Mouse (Mus musculus) intestine, postnatal 0 days (tissue): ENCODE data around the gene Nras. TPM values are rescaled to one million over a fixed set of nuclear protein-coding genes. Genes with fewer than 3 reads are reported as not detected.
A peak's percentile ranks its signal among the peaks of the same experiment; 100 is the strongest.

Source experiments
- ATAC-seq: fragments of 200-750 bp; cut with Nextera tagmentation; 2 replicates; pipeline ENCODE4 v1.8.0; 2017; ENCODE audit warnings: mild to moderate bottlenecking, moderate TSS enrichment, moderate library complexity
- H3K27ac ChIP-seq: fragments of 300-500 bp; sonication (generic); 2 replicates; pipeline ENCODE4 v1.5.1; 2014; ENCODE audit warnings: mild to moderate bottlenecking, low read depth, low read length, moderate library complexity
- H3K27me3 ChIP-seq: fragments of 300-500 bp; sonication (generic); replicated peaks from 2 replicates; pipeline ENCODE4 v1.6.1; 2014; ENCODE audit warnings: low read length, mixed read lengths; ENCODE audit not compliant: control insufficient read depth, insufficient read depth
- H3K36me3 ChIP-seq: fragments of 300-500 bp; sonication (generic); 2 replicates; pipeline ENCODE4 v1.6.1; 2014; ENCODE audit warnings: mild to moderate bottlenecking, moderate library complexity; ENCODE audit not compliant: control insufficient read depth, insufficient read depth
- H3K4me1 ChIP-seq: fragments of 300-500 bp; sonication (generic); replicated peaks from 2 replicates; pipeline ENCODE4 v1.6.1; 2014; ENCODE audit warnings: antibody characterized with exemption, low read length, mixed read lengths; ENCODE audit not compliant: control insufficient read depth, insufficient read depth
- H3K4me2 ChIP-seq: fragments of 300-500 bp; sonication (generic); replicated peaks from 2 replicates; pipeline ENCODE4 v1.6.1; 2014; ENCODE audit warnings: low read depth, mild to moderate bottlenecking, moderate library complexity
- H3K4me3 ChIP-seq: fragments of 300-500 bp; sonication (generic); 2 replicates; pipeline ENCODE4 v1.5.1; 2014; ENCODE audit warnings: low read depth, low read length
- H3K9ac ChIP-seq: fragments of 300-500 bp; sonication (generic); 2 replicates; pipeline ENCODE4 v1.6.1; 2014; ENCODE audit warnings: mild to moderate bottlenecking, low read depth, low read length
- H3K9me3 ChIP-seq: fragments of 300-500 bp; sonication (generic); 2 replicates; pipeline ENCODE4 v1.6.1; 2016; ENCODE audit warnings: mixed run types; ENCODE audit not compliant: control insufficient read depth
- CTCF ChIP-seq: sonication (generic); IDR thresholded peaks from 2 replicates; pipeline ENCODE4 v1.5.1; 2016; ENCODE audit warnings: low read depth, mild to moderate bottlenecking, control low read depth, antibody characterized with exemption, moderate library complexity
- WGBS: fragments of 180-500 bp; shearing (Covaris S2); extraction: QIAGEN DNeasy Blood & Tissue Kit; methylation state at CpG from one replicate; pipeline ENCODE4 v1.1.7; 2014; 5-methylcytosine and 5-hydroxymethylcytosine counted together
- polyA plus RNA-seq: library from polyadenylated mRNA; unstranded; fragments of >200 nt; fragmentation: Nextera tagmentation; extraction: Ambion mirVana; gene quantifications from 2 replicates; pipeline ENCODE4 v1.2.1, GENCODE M21; 2015

Gene Nras
- polyA plus RNA-seq, 1 experiment from 2014 or later = 40.1 TPM

DNA sequence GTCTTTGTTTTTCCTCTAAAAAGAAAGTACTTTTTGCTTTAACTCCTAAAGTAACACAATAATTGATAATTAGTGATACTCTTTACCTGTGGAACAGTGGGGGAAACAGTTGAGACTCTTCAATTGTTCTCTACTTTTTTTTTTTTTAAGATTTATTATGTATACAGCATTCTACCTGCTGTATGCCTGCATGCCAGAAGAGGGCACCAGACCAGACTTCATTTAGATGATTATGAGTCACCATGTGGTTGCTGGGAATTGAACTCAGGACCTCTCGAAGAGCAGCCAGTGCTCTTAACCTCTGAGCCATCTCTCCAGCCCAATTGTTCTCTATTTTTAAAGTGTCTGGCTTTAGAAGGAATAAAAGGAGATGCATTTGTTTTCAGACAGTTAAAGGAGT lies 31.9 kb upstream of the Nras start:
- WGBS = 73% methylated on average over 1 of the region's 1 CpGs
- H3K27me3 ChIP-seq = no peaks in the 10 kb centered on the region

GRCm38 (mm10) chr3:103040285-103040684 lies 17.8 kb upstream of the Nras start:
- H3K27me3 ChIP-seq = no peaks in the 10 kb centered on the region
- H3K27ac ChIP-seq = 0 out of 2 replicates have a peak overlapping the region, but pooled peaks have one; percentile 16
- ATAC-seq = peak; percentile 64; the same call in 1 of the 2 replicates
- H3K4me2 ChIP-seq = no peak overlapping the region
- TF ChIP-seq CTCF = no peak
- H3K4me1 ChIP-seq = no peaks in the 10 kb centered on the region
- peaks cover 32% of the 10 kb centered on the region for H3K36me3 ChIP-seq
- no peak overlapping the region for H3K9ac ChIP-seq
- H3K4me3 ChIP-seq = no peak overlapping the region
- WGBS = 44% methylated on average over 6 of the region's 6 CpGs
- no peaks in the 10 kb centered on the region for H3K9me3 ChIP-seq

More for the DNA sequence above, 31.9 kb upstream of the Nras start:
- no peaks in the 10 kb centered on the region for H3K4me1 ChIP-seq
- peaks cover 17% of the 10 kb centered on the region; the same call in 1 of the 2 replicates for H3K36me3 ChIP-seq
- no peak overlapping the region for H3K9ac ChIP-seq
- H3K27ac ChIP-seq = no peak overlapping the region
- no peaks in the 10 kb centered on the region for H3K9me3 ChIP-seq
- H3K4me2 ChIP-seq = no peak overlapping the region
- H3K4me3 ChIP-seq = no peak overlapping the region
- ATAC-seq = no peak
- peak; percentile 57 for TF ChIP-seq CTCF

- Histone ChIP-seq H3K27me3 (no peaks in the 10 kb centered on the region), H3K27ac (0 out of 2 replicates have a peak overlapping the region, but pooled peaks have one; percentile 16), H3K4me2 (no peak overlapping the region), H3K9ac (no peak overlapping the region), H3K9me3 (no peaks in the 10 kb centered on the region), H3K4me3 (no peak overlapping the region), H3K4me1 (no peaks in the 10 kb centered on the region), H3K36me3 (peaks cover 36% of the 10 kb centered on the region)
- no peak for TF ChIP-seq CTCF
- ATAC-seq = no peak
- 79% methylated on average over 1 of the region's 1 CpGs for WGBS
These were observed 17.2 kb upstream of the Nras start for GRCm38 (mm10) chr3:103040861-103041379.

GRCm38 (mm10) chr3:103056016-103056595 lies 2.0 kb upstream of the Nras start:
- H3K4me1 ChIP-seq = 0 out of 2 replicates have a peak, but pooled peaks cover 3% of the 10 kb centered on the region
- peaks cover 55% of the 10 kb centered on the region for H3K36me3 ChIP-seq
- no peak overlapping the region for H3K27ac ChIP-seq
- WGBS = 84% methylated on average over 5 of the region's 5 CpGs
- H3K4me2 ChIP-seq = no peak overlapping the region
- no peak for TF ChIP-seq CTCF
- no peak overlapping the region for H3K9ac ChIP-seq
- ATAC-seq = no peak
- H3K4me3 ChIP-seq = no peak overlapping the region
- no peaks in the 10 kb centered on the region for H3K27me3 ChIP-seq
- H3K9me3 ChIP-seq = no peaks in the 10 kb centered on the region

- 0 out of 2 replicates have a peak, but pooled peaks cover 3% of the 10 kb centered on the region for H3K4me1 ChIP-seq
- H3K9ac ChIP-seq = peak overlapping the region; percentile 52; the same call in 1 of the 2 replicates
- no peak for TF ChIP-seq CTCF
- WGBS = 3% methylated on average over 10 of the region's 10 CpGs
- peak overlapping the region; percentile 78 for H3K4me2 ChIP-seq
- ATAC-seq = peak; percentile 21; the same call in 1 of the 2 replicates
- peak overlapping the region; percentile 86 for H3K4me3 ChIP-seq
- no peaks in the 10 kb centered on the region for H3K9me3 ChIP-seq
- peaks cover 54% of the 10 kb centered on the region for H3K36me3 ChIP-seq
- H3K27ac ChIP-seq = peak overlapping the region; percentile 92; the same call in 1 of the 2 replicates
- H3K27me3 ChIP-seq = no peaks in the 10 kb centered on the region
These were observed 333 bp upstream of the Nras start for GRCm38 (mm10) chr3:103057752-103058151.

DNA sequence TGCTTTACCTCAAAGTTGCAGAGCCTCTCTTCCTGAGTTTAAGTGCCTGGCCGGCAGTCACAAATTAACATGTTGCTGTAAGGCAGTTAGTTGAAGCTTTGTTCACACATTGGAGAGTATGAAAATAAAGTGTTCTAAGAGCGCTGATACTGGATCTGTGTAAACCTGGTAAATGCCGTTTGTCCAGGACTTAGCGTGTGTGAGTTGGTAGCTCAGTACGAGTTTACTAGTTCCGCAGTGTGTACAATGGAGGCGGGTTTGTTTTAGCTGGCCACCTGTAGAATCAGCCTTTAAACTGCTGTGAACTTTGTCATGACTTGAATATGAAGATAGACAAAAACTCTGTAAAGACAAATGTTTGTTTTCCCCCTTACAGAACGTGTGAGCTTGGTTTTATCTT lies 8.8 kb downstream of the Nras start:
- no peaks in the 10 kb centered on the region for H3K9me3 ChIP-seq
- H3K27me3 ChIP-seq = no peaks in the 10 kb centered on the region
- TF ChIP-seq CTCF = no peak
- no peak overlapping the region for H3K9ac ChIP-seq
- no peak overlapping the region for H3K4me2 ChIP-seq
- 82% methylated on average over 8 of the region's 8 CpGs for WGBS
- ATAC-seq = no peak
- H3K4me1 ChIP-seq = no peaks in the 10 kb centered on the region
- peaks cover 57% of the 10 kb centered on the region for H3K36me3 ChIP-seq
- no peak overlapping the region for H3K27ac ChIP-seq
- no peak overlapping the region for H3K4me3 ChIP-seq
